Mouse (Mus musculus) erythroid progenitor cell, adult 5-6 weeks (primary cell): Measurements from ENCODE around the gene Ankrd13d. TPM values are rescaled to one million over a fixed set of nuclear protein-coding genes. Genes with fewer than 3 reads are reported as not detected.

Source experiments
- ATAC-seq: replicated peaks from 2 replicates; pipeline ENCODE4 v1.8.0; 2016; ENCODE audit warnings: moderate number of reproducible peaks, mild to moderate bottlenecking, moderate TSS enrichment, inconsistent platforms; ENCODE audit not compliant: poor library complexity, low FRiP score, severe bottlenecking
- total RNA-seq, 2 experiments: library from RNA; stranded (forward) in 1 of 2; stranded (reverse) in 1 of 2; fragments of 150-400 nt in 1 of 2; fragments of 186-747, 209-891 nt in 1 of 2; gene quantifications; 2 replicates each; pipeline versions ENCODE4 v1.2.3 to v1.2.4; 2015 to 2017; ENCODE audit warnings: low replicate concordance in 2 of 2

The Ankrd13d gene
- total RNA-seq, 2 experiments from 2014 or later, result 1.3 TPM; not detected in 1

DNA sequence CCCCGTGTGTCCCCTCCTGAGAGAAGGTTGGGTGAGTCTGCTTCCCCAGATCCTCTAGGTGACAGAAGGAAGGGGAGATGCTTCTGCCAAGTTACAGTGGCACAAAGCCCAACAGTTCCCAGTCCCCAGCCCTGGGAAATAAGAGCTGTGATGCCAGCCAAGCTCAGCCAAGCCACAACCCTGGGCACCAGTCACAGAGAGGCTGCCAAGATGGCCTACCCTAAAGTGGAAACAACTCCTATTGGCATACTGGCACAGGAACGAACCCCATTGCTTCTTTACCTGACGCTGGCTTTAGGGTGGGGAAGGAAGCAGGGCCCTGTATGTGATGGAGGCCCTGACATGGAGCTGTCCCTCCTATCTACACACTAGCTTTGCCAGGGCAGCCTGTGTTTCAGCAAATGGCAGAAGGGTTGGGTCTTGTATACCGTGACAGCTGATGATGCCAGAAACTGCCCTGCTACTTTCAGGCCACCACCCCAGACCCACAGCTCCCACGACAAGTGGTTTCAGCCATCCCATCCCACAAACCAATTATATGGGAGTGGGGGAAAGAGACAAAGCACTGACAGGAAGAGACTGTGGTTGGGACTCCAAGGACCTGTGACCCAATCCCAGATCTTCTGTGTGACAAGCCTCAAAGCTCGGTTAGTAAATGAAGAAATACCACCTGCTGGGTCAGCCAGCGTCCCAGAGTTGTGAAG is 20.2 kb upstream of the Ankrd13d start:
- ATAC-seq, result no peak

DNA sequence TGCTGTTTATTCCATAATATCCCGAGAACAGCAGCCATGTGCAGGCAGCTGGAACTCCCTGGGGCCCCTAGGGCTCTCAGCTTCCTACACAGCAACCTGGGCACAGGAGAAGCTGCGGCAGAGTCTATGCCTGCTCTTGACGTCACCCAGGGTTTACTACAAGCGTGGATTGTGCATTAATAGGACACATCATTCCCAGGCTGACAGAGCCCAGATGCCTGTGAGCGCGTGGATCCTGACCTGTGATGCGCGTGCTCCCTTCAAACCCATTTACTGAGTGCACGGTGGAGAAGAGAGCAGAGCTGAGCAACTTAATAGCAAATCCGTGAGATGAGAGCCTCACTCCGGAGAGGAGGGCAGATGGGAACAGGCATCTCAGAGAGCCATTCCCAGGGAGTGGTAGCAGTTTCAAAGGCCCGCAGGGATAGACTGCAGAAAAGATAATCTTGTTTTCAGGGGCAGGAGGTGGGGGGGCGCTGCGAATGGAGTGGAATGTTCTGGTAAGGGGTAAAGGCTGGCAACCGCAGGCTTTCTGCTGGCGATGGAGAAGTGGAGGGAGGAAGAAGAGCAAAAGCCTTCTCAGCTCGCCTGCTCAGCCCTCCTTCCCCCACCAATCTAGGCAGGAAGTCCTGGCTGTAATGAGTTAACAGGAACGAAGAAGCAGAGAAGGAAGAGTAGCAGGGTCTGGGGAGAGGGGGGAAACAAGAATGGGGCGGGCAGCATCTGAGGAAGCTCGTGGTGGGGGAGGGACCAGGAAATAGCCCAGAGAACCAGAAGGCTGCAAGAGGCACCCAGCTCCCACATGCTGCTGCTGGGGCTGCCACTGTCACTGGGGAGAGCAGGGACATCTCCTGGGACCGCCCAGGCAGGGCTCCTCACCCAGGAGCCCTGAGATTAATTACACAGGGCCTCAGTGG is 19.1 kb upstream of the Ankrd13d start:
- no peak for ATAC-seq

DNA sequence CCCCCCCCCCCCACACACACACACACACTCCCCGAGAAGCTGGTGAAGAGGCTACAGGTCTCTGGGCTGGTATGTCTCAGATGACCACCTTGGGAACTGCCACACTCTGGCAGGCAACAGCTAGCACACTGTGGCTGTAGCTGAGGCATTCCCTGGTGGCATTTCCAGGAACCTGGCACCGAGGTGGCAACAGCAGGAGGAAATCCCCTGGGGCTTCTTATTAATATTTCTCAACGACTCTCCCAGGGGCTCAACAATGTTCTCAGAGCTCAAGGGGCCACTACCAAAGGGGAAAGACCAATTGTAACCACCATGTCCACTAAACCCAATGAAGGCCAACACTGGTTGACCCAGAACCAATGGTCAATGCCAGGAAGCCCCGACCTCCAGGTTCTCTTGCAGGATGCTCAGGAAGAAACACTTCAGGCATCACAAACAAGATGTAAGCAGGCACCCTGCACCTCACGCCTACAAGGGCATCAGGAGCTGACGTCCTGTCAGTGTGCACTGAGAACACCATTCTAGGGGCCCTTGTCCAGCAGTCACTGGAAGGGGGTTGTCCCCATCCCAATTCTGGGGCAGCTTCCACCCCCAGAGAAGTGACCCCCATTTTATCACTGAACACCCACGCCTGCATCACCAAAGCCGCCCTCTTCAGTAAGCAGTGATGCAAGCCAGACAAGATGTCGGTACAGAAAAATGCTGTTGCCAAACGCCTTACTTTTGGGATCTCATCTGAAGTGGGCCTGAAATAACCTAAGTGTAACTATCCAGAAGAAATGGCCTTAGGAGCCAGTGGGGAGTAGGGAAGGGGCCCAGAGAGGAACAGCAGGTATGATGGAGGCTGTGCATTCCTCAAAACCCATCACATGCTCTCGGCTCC is 18.2 kb upstream of the Ankrd13d start:
- no peak for ATAC-seq

DNA sequence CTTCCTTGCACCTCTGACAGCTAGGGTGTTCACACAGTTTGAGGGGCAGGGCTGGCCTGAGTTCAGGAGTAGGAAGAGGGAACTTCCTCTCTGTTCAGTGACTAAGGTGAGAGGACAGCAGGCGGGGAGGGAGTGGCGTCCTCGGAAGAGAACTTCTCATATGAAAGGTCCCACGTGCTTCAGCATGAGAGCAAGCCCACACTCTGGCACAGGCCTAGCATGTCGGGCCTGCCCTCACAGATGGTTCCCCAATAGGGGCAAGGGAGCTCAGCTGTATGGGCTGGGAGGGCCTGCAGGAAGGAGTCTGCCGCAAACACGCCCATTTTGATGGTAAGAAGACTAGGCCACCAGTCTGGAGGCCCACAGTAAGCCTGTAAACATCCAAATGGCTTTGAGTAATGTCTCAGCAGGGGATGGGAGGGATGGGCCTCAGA is 17.4 kb upstream of the Ankrd13d start:
- ATAC-seq, result no peak

DNA sequence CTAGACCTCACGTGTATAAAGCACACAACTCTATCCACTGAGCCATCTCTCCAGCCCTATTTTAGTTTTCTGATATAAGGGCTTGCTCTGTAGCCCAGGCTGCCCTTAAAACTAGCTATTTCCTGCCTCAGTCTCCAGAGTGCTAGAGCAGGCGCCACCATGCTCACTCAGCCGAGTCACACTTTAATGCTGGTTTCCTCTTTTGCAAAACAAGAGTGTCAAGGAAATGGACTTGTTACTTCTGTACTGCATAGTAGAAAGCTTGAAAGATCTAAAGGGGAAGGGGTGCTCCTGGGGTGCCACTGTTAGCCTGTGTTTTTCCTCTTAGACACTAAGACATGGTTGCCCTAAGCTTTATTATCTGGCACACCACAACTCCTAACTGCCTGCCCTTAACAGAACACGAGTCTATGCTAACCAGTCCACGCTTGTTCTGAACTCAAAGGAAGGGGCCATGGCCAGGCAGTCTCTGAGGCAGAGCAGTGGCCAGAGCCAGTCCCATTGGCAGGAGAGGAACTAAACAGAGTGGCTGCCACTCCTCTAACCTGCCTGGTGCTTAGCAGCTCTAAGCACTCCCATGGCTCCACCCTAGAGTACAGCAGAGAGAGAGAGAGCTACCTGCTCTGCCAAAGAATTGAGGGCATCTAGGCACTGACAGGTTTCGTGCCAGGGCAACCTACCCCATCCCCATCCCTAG is 16.8 kb upstream of the Ankrd13d start:
- no peak for ATAC-seq

DNA sequence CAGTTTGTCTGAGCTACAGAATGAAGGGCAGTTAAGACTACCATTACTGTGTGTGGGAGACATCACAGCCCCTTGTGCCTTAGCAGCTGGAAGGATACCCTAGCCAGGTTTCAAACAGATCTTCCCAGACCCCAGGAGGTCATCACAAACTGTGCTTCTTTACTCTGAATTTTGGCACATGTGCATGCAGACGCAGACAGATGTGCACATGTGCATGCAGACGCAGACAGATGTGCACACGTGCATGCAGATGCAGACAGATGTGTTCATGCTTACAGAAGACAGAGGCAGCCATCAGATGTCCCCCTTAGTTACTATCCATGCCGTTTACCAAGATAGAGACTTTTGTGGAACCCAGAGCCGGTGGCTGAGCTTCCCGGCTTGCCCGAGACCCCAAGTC is 16.2 kb upstream of the Ankrd13d start:
- no peak for ATAC-seq

DNA sequence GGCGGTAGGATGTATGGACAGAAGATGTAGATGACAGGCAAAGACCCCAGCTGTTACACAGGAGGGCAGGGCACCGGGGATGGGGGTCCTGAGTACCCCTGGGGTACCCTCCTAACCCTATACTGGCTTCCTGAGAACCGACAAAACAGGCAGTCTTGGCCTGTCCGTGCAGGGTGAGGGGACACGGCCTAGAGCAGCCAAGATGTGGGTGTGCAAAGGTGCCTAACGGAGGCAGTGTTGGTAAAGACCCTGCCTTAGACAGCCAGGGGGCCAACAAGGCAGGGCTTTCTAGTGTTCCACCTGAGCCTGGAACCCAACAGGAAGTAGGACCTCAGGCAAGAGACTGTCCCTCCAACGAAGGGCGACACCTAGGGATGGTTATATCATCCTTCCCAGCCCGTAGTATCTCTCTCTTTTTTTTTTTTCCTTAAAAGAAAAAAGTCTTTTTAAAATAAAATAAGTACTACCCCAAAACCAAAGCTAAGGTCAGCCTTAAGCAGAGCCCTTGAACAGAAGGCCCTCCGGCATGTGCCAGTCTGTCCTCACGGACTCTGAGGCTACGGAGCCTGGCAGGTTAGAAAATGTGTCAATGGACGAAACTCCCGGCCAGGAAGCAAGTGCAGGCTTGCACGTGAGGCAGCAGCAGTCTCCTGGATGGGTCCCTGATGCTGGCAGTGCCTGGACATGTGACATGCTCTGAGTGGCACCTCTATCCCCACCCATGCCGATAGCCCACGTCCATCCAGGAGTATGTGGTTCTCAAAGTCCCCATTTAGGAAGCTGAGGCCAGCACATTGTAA is 15.6 kb upstream of the Ankrd13d start:
- no peak for ATAC-seq

DNA sequence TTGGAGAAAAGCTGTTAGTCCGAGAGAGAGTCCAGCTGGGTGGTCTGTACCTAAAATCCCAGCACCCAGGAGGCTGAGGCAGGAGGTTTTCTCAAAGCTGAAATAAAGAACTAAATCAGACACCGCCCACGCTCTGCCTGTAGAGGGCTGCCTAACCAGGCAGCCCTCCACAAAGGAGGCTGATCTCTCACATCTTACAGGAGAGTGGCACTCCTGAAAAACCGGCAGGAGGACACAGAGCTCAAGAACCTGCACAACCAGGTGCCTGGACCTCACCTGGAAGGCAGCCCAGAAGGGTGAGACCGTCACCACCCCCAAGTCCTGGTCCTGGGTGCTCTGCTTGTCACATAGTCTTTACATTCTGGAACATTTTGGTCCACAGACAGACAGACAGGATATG is 14.9 kb upstream of the Ankrd13d start:
- no peak for ATAC-seq

DNA sequence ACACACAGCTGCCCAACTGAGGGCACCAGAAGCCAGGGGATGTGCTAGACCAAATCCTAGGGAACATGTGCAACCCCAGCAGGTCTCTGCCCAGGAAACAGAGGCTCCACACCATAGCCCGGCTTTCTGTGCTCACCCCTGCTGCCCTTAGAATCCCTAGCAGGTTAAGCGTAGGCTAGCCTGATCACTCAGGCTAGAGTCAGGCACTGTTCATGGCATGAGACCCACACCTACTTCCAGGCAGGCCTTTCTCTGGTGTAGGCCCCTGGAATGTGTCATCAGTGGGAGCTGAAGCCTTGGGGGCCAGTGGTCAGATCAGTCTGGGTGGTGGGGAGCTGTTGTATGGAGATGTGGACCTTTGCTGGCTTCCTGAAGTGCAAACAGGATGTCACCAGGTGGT is 13.7 kb upstream of the Ankrd13d start:
- no peak for ATAC-seq

DNA sequence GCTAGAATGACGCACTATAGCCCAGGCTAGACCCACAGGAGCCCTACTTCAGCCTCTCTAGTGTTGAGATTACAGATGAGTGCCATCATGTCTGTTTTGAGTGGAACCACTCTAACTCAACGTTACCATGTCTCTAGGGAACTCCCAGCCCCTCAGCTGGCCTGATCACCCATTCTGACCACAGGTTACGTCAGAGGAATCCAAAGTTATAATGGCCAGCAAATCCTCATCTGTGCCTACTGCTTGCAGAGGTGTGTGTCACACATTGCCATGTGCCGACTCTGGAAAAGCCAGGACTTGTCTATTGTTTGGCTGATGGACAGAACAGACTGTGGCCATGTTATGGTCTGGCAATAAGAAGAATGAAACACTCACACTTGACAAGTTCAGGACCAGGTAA is 12.5 kb upstream of the Ankrd13d start:
- no peak for ATAC-seq

DNA sequence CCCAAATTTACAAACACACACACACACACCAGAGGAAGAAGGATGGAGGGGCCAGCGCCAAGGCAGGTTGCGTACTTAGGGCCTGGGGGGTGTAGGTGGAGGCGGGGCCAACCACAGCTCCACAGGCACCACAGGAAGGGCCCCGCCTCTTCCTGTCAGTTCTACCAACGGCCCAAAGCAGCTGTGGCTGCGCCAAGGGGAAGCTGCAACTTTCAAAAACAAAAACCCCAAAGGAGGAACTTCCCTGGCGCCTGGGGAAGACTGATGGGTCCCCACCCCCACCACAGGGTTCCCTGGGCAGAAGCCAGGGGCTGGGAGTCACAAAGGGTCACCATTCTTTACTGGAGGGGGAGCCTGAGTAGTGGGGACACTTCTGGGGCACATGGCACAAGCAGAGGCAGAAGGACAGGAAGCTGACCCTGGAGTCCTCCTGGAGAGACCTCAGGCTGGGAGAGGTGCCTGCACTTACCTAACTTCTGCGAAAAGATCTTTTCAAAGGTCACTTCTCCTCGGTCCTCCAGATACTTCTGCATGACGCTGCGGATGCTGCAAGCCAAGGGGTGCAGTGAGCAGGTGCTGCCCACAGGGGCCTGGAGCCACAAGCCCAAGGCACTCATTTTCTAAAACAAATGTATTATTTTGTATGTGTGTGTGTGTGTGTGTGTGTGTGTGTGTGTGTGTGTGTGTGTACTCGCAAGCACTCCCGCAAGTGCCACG is 11.6 kb upstream of the Ankrd13d start:
- ATAC-seq, result no peak

DNA sequence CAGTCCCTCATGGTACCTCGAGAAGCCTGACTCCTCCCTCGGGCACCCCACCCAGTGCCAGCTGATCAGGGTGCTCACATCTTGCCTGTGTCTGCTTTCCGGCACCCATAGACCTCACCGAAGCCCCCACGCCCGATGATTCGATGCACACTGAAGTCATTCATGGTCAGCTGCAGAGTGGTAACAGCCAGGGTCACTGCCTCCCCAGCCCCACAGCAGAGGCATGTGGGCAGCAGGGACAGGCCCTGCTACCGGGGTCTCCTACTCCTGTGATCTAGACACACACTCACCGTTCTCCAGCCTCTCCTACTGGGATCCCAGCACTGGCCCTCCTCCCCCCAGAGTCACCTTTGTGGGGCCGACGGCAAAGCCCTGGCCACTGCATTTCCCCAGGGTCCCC is 8.2 kb upstream of the Ankrd13d start:
- no peak for ATAC-seq

DNA sequence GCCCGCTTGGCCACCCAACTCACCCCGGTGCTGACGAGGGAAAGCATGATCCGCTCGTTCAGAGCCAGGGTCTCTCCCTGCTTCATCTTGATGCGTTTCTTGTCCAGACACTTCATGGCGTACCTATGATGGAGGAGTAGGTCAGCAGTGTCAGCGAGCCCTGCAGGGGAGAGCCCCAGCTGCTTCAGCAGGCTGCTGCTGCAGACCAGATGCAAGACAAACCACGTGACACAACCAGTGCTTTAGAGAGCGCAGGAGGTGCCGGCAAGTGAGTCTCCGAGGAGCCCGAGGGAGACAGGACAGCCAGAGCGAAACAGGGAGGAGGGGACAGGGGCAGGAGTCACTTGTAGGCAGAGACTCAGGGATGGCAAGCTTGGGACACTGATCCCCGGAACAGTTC is 7.8 kb upstream of the Ankrd13d start:
- ATAC-seq, result no peak

DNA sequence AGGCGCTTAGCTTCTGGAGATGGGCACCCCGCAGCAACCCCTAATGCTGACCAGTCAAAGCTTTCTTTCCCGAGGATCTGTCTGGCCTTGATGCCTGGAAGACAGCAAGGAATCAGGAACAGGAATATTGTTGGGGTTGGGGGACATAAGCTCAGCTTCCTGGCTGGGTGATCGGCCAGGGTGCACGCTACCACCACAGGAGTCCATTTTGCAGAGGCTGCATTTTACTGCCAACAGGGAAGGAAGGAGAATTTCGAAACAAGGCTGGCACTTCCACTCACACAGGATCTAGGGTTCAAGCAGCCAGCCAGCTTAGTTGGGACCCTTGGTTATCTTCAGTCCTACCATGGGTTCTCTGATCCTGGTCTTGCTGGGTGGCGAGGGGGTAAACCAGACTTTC is 716 bp upstream of the Ankrd13d start:
- ATAC-seq, result no peak

DNA sequence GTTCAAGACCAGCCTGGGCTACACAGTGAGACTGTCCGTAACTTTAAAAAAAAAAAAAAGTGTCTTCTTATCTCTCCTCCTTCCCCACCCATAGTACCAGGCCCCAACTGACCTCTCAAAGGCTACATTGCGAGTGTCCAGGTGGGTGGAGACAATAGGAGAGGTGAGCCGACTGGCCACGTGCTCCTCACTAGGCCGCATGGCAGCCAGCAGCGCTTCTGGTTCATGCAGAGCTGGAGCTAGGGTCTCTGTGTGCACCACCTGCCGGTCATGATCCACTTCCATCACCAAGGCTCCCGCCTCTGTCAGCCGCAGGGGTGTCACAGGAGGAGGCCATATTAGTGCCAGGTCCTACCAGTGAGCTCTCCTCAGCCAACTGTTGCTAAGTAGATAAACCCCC is 2.5 kb downstream of the Ankrd13d start:
- ATAC-seq, result no peak

DNA sequence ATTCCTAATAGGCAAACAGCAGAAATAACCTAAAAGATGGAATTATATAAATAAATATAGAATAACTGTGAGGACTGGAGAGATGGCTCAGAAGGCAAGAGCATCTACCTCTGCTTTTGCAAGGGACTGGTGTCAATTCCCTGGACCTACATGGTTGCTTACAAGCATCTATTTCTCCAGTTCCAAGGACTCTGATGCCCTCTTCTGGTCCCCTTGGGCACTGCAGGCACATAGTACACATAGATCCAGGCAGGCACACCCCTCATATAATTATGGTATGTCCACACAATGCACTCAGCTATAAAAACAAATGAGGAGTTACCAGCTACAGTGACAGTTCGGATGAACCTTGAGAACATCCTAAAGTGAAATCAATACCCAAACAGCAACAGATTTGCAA is 3.5 kb downstream of the Ankrd13d start:
- ATAC-seq, result no peak

DNA sequence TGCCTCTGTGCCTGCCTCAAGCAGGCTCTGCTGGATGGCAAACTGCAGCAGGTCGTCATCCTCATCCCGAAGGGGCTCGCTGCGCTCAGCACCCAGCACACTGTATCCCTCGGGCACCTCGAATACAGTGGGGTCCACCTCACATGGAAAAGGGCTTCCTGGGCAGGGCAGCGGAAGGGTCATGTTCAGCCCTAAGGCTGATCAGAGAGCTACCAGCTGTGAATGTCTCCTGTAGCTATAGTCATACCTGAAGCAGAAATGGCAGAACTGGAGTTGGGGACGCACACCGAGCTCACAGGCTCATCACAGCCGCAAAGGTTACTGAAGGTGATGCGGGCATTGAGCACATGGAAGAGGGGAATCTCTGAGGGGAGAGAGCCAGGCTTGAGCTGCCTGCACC is 12.0 kb downstream of the Ankrd13d start:
- ATAC-seq, result no peak

DNA sequence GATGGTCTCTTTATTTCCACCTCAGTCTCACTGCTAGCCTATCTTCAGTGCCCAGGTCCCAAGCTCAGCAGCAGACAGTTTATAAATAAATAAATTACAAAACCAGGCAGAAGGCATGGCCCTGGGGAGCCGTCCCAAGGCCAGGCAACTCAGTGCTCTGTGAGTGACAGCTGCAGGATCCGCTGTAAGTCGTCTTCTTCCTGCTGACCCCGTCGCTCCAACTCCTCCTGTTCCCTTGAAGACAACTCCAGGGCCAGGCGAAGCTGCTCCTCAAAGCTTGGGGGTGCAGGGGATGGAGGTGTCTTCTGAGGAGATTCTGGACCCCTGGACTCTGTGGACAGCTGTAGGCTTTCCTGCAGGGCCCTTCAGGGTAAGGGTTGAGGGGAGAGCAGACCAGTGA is 12.8 kb downstream of the Ankrd13d start:
- ATAC-seq, result no peak
